8 mouse cellular contexts compared by ENCODE assay signal in genomic region chr9:87021778-87022523, GRCm38 (mm10). TPM values are rescaled to one million over a fixed set of nuclear protein-coding genes. Genes with fewer than 3 reads are reported as not detected.
A peak's percentile ranks its signal among the peaks of the same experiment; 100 is the strongest.
DNase-seq lines count a peak whose midpoint lies in the region; ATAC-seq lines count a peak whose summit lies in the region.

Gene Cyb5r4 (plus strand): TSS chr9:87022014.

- ATAC-seq in erythroblast, adult 5-6 weeks (replicated peaks; ENCODE audit: low FRiP score, poor library complexity, severe bottlenecking) = peak; percentile 99
- ATAC-seq in kidney, embryonic 15.5 days (replicated peaks; ENCODE audit: low FRiP score) = peak; percentile 100
- ATAC-seq in monocyte, adult 5-6 weeks (replicated peaks; ENCODE audit: insufficient number of reproducible peaks, low FRiP score, low TSS enrichment, poor library complexity, severe bottlenecking) = peak; percentile 90

- peaks cover 11% of the 10 kb centered on the region for H3K27me3 ChIP-seq in heart, embryonic 10.5 days (ENCODE audit: insufficient read depth, poor library complexity, severe bottlenecking)
- peaks cover 10% of the 10 kb centered on the region for H3K27me3 ChIP-seq in kidney, embryonic 15.5 days

- peak within 1 kb of the TSS; percentile 75 for H3K9ac ChIP-seq in kidney, embryonic 15.5 days

- peak within 1 kb of the TSS; percentile 81 for H3K4me3 ChIP-seq in heart, embryonic 10.5 days
- H3K4me3 ChIP-seq in kidney, embryonic 15.5 days (replicated peaks) = peak within 1 kb of the TSS; percentile 86

- peak within 1 kb of the TSS; percentile 91 for H3K27ac ChIP-seq in heart, embryonic 10.5 days
- peak within 1 kb of the TSS; percentile 74 for H3K27ac ChIP-seq in kidney, embryonic 15.5 days

- under 1% methylated on average over 52 of the region's 52 CpGs for WGBS in heart, embryonic 10.5 days
- under 1% methylated on average over 52 of the region's 52 CpGs for WGBS in kidney, embryonic 15.5 days

- peak; percentile 97 to 98 for DNase-seq in B cell, adult 2 months
- DNase-seq in brain, adult 2 months (ENCODE audit: low read depth, low spot score) = peak; percentile 97
- peak; percentile 98 for DNase-seq in heart, embryonic 10.5 days (ENCODE audit: low spot score)
- peak; percentile 97 for DNase-seq in liver
- peak; percentile 93 to 96 for DNase-seq in spleen, postnatal 4 days (ENCODE audit: low spot score in 2 of 2)

- no peaks in the 10 kb centered on the region for H3K9me3 ChIP-seq in heart, embryonic 10.5 days
- H3K9me3 ChIP-seq in kidney, embryonic 15.5 days (replicated peaks) = no peaks in the 10 kb centered on the region

- peak within 1 kb of the TSS; percentile 61 for H3K4me2 ChIP-seq in kidney, embryonic 15.5 days

- H3K4me1 ChIP-seq in heart, embryonic 10.5 days = peaks cover 15% of the 10 kb centered on the region
- H3K4me1 ChIP-seq in kidney, embryonic 15.5 days = peaks cover 11% of the 10 kb centered on the region

- H3K36me3 ChIP-seq in heart, embryonic 10.5 days = no peaks in the 10 kb centered on the region
- H3K36me3 ChIP-seq in kidney, embryonic 15.5 days = no peaks in the 10 kb centered on the region

RNA-seq across cellular contexts. Expression of gene Cyb5r4, which starts in this region (rescaled TPM):
- total RNA-seq in erythroblast, adult 5-6 weeks (2015; ENCODE audit: low replicate concordance) = 71.3 and 80.7 TPM in 2 replicates
- total RNA-seq in erythroblast, adult 5-6 weeks (2017; ENCODE audit: low replicate concordance) = 34.8 and 55.5 TPM in 2 replicates
- 54.6 and 59.1 TPM in 2 replicates for polyA plus RNA-seq in heart, embryonic 10.5 days (2016; fragmentation: Nextera tagmentation; extraction: Ambion mirVana)
- 66.3 and 71.7 TPM in 2 replicates for polyA plus RNA-seq in kidney, embryonic 15.5 days (2015; fragmentation: Nextera tagmentation; extraction: Ambion mirVana)
- total RNA-seq in monocyte, adult 5-6 weeks (2017) = 132 to 205 TPM (median 190 TPM) in 3 replicates

Comparison
In these comparisons a context has a peak if more than half of its experiments do, and no peak if none do; other contexts are left out.
1. Peak in every context shown above with its lines: DNase-seq, ATAC-seq, H3K4me3 ChIP-seq and H3K27ac ChIP-seq.